Mouse (Mus musculus) midbrain, embryonic 11.5 days (tissue): ENCODE data around the gene Dmrta2. TPM values are rescaled to one million over a fixed set of nuclear protein-coding genes. Genes with fewer than 3 reads are reported as not detected.
A peak's percentile ranks its signal among the peaks of the same experiment; 100 is the strongest.

ENCODE experiments used
- ATAC-seq: fragments of 200-750 bp; cut with Nextera tagmentation; 2 replicates; pipeline ENCODE4 v1.8.0; 2017; ENCODE audit warnings: moderate TSS enrichment, moderate library complexity; ENCODE audit not compliant: low FRiP score
- DNase-seq: peaks from one replicate; pipeline ENCODE4 v3.0.0; 2015; ENCODE audit warnings: low spot score; ENCODE audit errors: missing footprints
- H3K27ac ChIP-seq: fragments of 300-500 bp; sonication (generic); 2 replicates; pipeline ENCODE4 v1.5.1; 2014; ENCODE audit warnings: low read depth, low read length
- H3K27me3 ChIP-seq: fragments of 300-500 bp; sonication (generic); 2 replicates; pipeline ENCODE4 v1.6.1; 2014; ENCODE audit warnings: mild to moderate bottlenecking, low read length, moderate library complexity, mixed read lengths; ENCODE audit not compliant: control insufficient read depth, insufficient read depth
- H3K36me3 ChIP-seq: fragments of 300-500 bp; sonication (generic); 2 replicates; pipeline ENCODE4 v1.6.1; 2014; ENCODE audit warnings: mild to moderate bottlenecking, low read length, moderate library complexity, mixed read lengths; ENCODE audit not compliant: control insufficient read depth, insufficient read depth
- H3K4me1 ChIP-seq: fragments of 300-500 bp; sonication (generic); 2 replicates; pipeline ENCODE4 v1.6.1; 2014; ENCODE audit warnings: low read length; ENCODE audit not compliant: control insufficient read depth, insufficient read depth
- H3K4me2 ChIP-seq: fragments of 300-500 bp; sonication (generic); 2 replicates; pipeline ENCODE4 v1.6.1; 2014; ENCODE audit warnings: mild to moderate bottlenecking, moderate library complexity
- H3K4me3 ChIP-seq: fragments of 300-500 bp; sonication (generic); 2 replicates; pipeline ENCODE4 v1.5.1; 2014; ENCODE audit warnings: low read depth, low read length
- H3K9ac ChIP-seq: fragments of 300-500 bp; sonication (generic); 2 replicates; pipeline ENCODE4 v1.6.1; 2014; ENCODE audit warnings: low read length
- H3K9me3 ChIP-seq: fragments of 300-500 bp; sonication (generic); 2 replicates; pipeline ENCODE4 v1.6.1; 2016; ENCODE audit warnings: low read length; ENCODE audit not compliant: control insufficient read depth
- WGBS: fragments of 180-500 bp; shearing (Covaris S2); extraction: QIAGEN DNeasy Blood & Tissue Kit; methylation state at CpG from one replicate; pipeline ENCODE4 v1.1.7; 2014; 5-methylcytosine and 5-hydroxymethylcytosine counted together
- polyA plus RNA-seq: library from polyadenylated mRNA; unstranded; fragments of >200 nt; fragmentation: Nextera tagmentation; extraction: Ambion mirVana; gene quantifications from 2 replicates; pipeline ENCODE4 v1.2.1, GENCODE M21; 2014

The Dmrta2 gene
- polyA plus RNA-seq, 1 experiment from 2014 or later = 4.4 TPM

DNA sequence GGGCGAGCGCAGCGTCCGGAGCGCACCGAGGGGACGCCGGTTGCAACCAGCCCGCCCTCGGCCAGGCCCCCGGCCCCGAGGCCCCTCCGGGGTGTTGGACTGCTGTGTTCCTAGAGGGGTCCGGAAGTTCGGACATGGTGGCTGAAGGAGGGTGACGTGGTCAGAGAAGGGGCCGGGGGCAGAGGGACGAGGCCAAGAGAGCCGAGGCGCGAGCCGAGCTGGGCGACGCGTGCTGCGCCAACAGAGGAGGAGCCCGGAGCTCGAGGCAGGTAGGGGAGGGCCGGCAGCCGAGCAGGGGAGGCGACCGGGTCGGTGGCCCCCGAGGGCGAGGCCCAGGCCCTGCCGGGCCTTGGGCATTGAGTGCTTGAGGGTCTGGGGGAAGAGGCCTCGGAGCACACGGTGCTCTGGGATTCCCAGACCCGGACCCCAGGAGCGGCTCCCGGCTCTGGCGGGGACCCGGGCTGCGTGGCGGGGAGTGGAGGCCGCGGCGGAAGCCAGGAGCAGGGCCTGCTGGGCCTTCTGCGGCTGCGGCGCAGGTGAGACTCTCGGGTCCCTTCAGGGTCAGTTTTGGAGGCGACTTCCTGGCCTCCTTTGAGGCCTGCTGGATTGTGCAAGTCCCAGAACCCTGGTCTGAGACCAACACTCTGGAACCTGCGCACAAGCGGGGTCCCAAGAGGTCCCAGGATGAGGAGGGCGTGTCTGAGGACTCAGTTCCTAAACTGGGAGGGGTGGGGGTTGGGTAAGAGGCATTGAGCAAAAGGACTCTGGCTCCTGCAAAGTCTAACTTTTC, 410 bp downstream of the Dmrta2 start:
- H3K36me3 ChIP-seq = no peaks in the 10 kb centered on the region
- DNase-seq = peak; percentile 97
- peak overlapping the region; percentile 72 for H3K4me2 ChIP-seq
- H3K27me3 ChIP-seq = peaks cover 98% of the 10 kb centered on the region
- H3K4me1 ChIP-seq = peaks cover 32% of the 10 kb centered on the region
- peaks cover 3% of the 10 kb centered on the region; the same call in 1 of the 2 replicates for H3K9me3 ChIP-seq
- peak overlapping the region; percentile 52 for H3K4me3 ChIP-seq
- H3K27ac ChIP-seq = peak overlapping the region; percentile 68
- under 1% methylated on average over 56 of the region's 56 CpGs for WGBS
- H3K9ac ChIP-seq = peak overlapping the region; percentile 74
- ATAC-seq = peak; percentile 3; the same call in 1 of the 2 replicates

DNA sequence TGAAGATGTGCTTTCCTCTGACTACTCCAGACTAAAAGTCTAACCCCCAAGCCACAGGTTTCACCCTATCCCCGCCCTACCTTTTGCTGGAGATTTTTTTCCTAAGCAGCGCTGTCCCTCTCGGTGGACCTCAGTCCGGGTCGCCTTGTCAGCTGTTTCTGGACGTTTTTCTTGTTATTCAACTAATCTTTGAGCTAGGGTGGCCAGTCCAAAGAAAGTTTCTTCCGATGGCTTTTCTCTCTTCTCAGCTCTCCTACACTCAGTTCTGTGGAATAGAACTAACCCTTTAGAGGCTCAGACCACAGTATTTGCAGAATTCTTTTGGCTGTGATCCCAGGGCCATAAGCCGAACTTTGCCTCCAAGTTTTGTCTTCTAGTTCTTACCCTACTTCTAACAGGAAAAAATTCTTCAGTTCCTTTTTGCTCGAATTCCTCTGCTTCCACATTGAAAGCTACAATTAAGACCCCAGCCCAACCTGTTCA, 1.0 kb downstream of the Dmrta2 start:
- Histone ChIP-seq H3K27me3 (peaks cover 98% of the 10 kb centered on the region), H3K9ac (peak overlapping the region; percentile 74; the same call in 1 of the 2 replicates), H3K4me3 (peak overlapping the region; percentile 52), H3K36me3 (no peaks in the 10 kb centered on the region), H3K27ac (no peak overlapping the region; the same call in 1 of the 2 replicates), H3K4me1 (peaks cover 32% of the 10 kb centered on the region), H3K9me3 (peaks cover 3% of the 10 kb centered on the region; the same call in 1 of the 2 replicates), H3K4me2 (peak overlapping the region; percentile 72)
- ATAC-seq (no peak), DNase-seq (peak; percentile 94)
- WGBS = under 1% methylated on average over 9 of the region's 9 CpGs

DNA sequence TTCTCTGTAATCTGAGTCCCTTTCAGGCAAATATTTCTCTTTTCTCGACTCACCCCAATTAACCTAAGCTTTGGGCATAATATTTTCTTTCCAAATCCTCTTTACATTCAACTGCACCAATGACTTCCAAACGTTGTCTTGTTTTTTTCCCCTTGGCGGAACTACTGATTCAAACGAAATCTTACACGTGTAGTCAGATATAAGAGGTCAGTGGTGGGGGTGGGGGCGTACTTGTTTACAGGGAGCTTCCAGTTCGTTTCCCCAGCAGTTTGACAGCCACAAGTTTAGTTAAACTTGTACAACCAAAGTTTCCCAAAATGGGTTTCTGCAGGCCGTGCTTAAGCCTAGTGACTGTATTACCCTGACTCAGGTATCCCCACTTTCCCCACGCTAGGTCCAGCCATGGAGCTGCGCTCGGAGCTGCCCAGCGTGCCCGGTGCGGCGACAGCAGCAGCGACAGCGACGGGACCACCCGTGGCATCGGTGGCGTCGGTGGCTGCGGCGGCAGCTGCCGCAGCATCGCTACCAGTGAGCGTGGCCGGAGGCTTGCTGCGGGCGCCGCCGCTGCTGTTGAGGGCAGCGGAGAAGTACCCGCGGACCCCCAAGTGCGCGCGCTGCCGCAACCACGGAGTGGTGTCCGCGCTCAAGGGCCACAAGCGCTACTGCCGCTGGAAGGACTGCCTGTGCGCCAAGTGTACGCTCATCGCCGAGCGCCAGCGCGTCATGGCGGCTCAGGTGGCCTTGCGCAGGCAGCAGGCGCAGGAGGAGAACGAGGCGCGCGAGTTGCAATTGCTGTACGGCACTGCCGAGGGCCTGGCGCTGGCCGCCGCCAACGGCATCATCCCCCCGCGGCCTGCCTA, 1.8 kb downstream of the Dmrta2 start:
- Histone ChIP-seq H3K4me1 (peaks cover 32% of the 10 kb centered on the region), H3K4me3 (peak overlapping the region; percentile 52), H3K36me3 (no peaks in the 10 kb centered on the region), H3K27ac (peak overlapping the region; percentile 30), H3K9ac (peak overlapping the region; percentile 59), H3K9me3 (peaks cover 3% of the 10 kb centered on the region; the same call in 1 of the 2 replicates), H3K27me3 (peaks cover 98% of the 10 kb centered on the region), H3K4me2 (peak overlapping the region; percentile 44)
- DNase-seq (peak; percentile 96), ATAC-seq (no peak)
- WGBS = under 1% methylated on average over 66 of the region's 66 CpGs

DNA sequence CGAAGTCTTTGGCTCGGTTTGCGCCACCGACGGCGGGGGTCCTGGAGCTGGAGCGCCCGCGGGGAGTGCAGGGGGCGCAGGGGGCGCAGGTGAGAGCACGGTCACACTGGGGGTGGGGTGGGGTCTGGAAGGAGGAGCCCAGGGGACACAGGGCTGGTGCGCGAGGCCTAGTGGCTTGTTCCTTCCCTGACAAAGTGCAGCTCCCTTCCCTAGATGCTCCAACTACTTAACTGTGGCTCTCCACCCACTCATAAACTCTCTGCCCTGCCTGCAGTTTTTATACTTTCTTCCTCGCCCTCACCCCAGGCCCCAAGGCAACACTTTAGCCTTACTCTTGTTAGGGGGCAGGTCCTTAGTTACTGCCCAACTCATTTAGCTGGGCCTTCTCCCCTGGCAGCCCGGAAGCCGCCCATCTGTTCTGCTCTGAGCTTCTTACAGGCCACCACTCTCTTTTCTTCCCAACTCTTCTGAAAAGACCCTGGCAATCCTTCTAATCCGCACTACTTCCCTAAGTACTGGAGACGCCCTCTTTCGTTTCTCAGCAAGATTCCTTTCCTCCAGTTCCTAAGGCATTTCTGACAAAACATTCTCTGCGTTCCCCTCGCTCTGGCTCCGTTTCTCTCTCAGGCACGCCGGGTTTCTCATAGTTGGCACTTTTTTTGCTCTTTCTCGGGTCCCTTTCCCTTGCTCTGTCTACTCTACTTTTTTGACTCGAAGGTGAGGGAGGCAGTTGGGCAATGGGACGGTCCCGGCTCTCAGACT, 2.6 kb downstream of the Dmrta2 start:
- Histone ChIP-seq H3K9me3 (peaks cover 3% of the 10 kb centered on the region; the same call in 1 of the 2 replicates), H3K4me1 (peaks cover 32% of the 10 kb centered on the region), H3K9ac (peak overlapping the region; percentile 59), H3K4me3 (peak overlapping the region; percentile 52), H3K27me3 (peaks cover 98% of the 10 kb centered on the region), H3K27ac (peak overlapping the region; percentile 37; the same call in 1 of the 2 replicates), H3K4me2 (peak overlapping the region; percentile 44), H3K36me3 (no peaks in the 10 kb centered on the region)
- WGBS = under 1% methylated on average over 28 of the region's 29 CpGs
- ATAC-seq (no peak), DNase-seq (peak; percentile 93)

DNA sequence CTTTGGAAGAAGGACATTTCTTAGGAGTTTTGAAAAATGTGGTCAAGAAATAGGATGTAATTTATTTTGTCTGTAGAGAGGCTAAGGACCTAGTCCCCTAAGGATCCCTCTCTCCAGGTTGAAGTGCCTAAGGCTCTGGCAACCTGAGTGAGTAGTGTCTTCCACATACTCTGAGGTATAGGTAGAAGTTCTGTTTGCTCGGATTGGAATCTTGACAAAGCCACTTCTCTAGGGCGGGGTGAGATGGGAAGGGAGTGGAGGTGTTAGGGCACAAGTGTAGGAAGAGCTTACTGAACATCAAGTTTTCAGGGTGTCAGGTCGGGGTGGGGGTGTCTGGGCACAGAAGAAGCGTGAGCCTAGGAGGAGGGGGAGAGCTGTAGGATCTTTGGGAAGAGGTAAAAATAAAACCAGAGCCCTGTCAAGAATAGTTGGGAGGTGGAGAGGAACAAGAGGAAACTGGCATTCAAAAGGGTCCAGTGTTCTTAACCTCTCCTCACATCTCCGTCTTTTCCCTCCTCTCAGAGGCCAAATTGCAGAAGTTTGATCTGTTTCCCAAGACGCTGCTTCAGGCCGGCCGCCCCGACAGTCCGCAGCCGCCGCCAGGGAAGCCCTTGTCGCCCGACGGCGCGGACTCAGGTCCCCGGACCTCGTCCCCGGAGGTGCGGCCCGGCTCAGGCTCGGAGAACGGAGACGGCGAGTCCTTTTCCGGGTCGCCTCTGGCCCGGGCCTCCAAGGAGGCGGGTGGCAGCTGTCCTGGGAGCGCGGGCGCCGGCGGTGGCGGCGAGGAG, 3.4 kb downstream of the Dmrta2 start:
- H3K27me3 ChIP-seq = peaks cover 98% of the 10 kb centered on the region
- peak overlapping the region; percentile 59 for H3K9ac ChIP-seq
- H3K4me3 ChIP-seq = peak overlapping the region; percentile 52
- DNase-seq (peak; percentile 95), ATAC-seq (no peak)
- WGBS = under 1% methylated on average over 37 of the region's 37 CpGs
- H3K4me1 ChIP-seq = peaks cover 32% of the 10 kb centered on the region
- no peaks in the 10 kb centered on the region for H3K36me3 ChIP-seq
- peak overlapping the region; percentile 44 for H3K27ac ChIP-seq
- H3K9me3 ChIP-seq = no peaks in the 10 kb centered on the region
- H3K4me2 ChIP-seq = peak overlapping the region; percentile 44

DNA sequence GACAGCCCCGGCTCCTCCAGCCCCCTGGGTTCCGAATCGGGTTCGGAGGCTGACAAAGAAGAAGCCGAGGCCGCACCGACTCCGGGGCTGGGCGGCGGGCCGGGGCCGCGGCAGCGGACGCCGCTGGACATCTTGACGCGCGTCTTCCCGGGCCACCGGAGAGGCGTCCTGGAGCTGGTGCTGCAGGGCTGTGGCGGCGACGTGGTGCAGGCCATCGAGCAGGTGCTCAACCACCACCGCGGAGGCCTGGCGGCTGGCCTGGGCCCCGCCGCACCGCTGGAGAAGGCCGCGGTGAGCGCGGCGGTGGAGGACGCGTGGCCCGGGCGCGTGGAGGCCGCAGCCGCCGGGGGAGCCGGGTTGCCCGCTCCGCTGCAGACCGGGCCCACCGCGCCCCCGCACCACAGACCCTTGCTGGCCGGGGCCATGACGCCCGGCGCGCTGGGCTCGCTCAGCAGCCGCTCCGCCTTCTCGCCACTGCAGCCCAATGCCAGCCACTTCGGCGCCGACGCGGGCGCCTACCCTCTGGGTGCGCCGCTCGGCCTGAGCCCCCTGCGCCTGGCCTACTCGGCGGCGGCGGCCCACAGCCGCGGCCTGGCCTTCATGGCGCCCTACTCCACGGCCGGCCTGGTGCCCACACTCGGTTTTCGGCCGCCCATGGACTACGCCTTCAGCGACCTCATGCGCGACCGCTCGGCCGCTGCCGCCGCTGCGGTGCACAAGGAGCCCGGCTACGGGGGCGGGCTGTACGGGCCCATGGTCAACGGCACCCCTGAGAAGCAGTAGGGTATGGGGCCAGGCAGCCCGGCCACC, 4.2 kb downstream of the Dmrta2 start:
- Histone ChIP-seq H3K4me2 (peak overlapping the region; percentile 44), H3K4me1 (peaks cover 32% of the 10 kb centered on the region), H3K36me3 (no peaks in the 10 kb centered on the region), H3K27ac (peak overlapping the region; percentile 44), H3K9ac (peak overlapping the region; percentile 59), H3K27me3 (peaks cover 98% of the 10 kb centered on the region), H3K9me3 (no peaks in the 10 kb centered on the region), H3K4me3 (peak overlapping the region; percentile 52)
- peak; percentile 94 for DNase-seq
- under 1% methylated on average over 75 of the region's 99 CpGs for WGBS
- ATAC-seq = no peak

DNA sequence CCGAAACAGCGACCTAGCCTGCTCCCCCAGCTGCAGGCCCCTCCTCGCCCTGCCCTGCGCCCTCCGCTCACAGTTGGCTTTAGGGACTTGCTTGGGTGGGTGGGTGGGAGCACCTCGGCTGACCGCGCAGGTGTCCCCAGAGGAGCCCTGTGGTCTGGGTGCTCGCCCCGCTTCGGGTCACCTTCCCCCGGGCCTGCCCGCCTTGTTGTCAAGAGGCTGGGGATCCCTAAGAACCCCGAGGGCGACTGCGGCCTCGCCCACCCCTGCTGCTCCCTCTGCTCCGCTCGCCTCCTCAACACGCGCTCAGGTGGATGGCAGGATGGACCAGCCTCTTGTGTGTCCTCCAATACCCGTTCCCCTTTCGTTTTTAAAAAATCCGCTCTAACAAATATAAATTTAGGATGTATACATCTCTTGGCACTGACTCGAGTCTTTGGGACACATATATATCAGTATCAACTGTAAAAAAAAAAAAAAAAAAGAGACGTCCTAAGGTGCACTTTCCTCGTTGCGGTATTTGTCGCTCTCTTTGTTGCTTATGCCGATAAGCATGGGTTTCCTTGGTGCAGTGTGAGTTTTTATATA, 4.9 kb downstream of the Dmrta2 start:
- no peaks in the 10 kb centered on the region for H3K9me3 ChIP-seq
- H3K4me2 ChIP-seq = peak overlapping the region; percentile 44
- peaks cover 98% of the 10 kb centered on the region for H3K27me3 ChIP-seq
- H3K4me3 ChIP-seq = peak overlapping the region; percentile 52
- no peaks in the 10 kb centered on the region for H3K36me3 ChIP-seq
- DNase-seq (peak; percentile 93), ATAC-seq (no peak)
- 5% methylated on average over 30 of the region's 30 CpGs for WGBS
- H3K9ac ChIP-seq = peak overlapping the region; percentile 59
- peaks cover 26% of the 10 kb centered on the region for H3K4me1 ChIP-seq
- peak overlapping the region; percentile 35 for H3K27ac ChIP-seq
